Mouse (Mus musculus) ES-E14 (cell line): ENCODE measurements around the gene Sbno2. TPM values are rescaled to one million over a fixed set of nuclear protein-coding genes. Genes with fewer than 3 reads are reported as not detected.

Source experiments
- DNase-seq: peaks from one replicate; pipeline ENCODE4 v3.0.0-alpha.2; 2013; ENCODE audit warnings: low read depth, low spot score
- H3K27ac ChIP-seq: 2 replicates; pipeline ENCODE4 v1.5.1; 2012; ENCODE audit warnings: low read depth, mild to moderate bottlenecking, low read length, moderate library complexity, mixed read lengths; ENCODE audit not compliant: poor library complexity, insufficient read depth, severe bottlenecking
- H3K36me3 ChIP-seq: 2 replicates; pipeline ENCODE4 v1.6.1; 2012; ENCODE audit warnings: mild to moderate bottlenecking, low read length, moderate library complexity, mixed read lengths; ENCODE audit not compliant: control insufficient read depth, poor library complexity, insufficient read depth, severe bottlenecking
- H3K4me1 ChIP-seq, 2 experiments: fragments of 150-350 bp in 1 of 2; sonication (generic) in 1 of 2; 2 replicates each; pipeline ENCODE4 v1.6.1; 2012; ENCODE audit warnings: low read length in 2 of 2, mild to moderate bottlenecking in 1 of 2, mixed read lengths in 1 of 2; ENCODE audit not compliant: control insufficient read depth in 2 of 2, insufficient read depth in 2 of 2, poor library complexity in 1 of 2
- H3K4me3 ChIP-seq, 2 experiments: fragments of 150-350 bp in 1 of 2; sonication (generic) in 1 of 2; 2 replicates each; pipeline ENCODE4 v1.5.1; 2012; ENCODE audit warnings: low read length in 2 of 2, low read depth in 1 of 2, mild to moderate bottlenecking in 1 of 2, mixed read lengths in 1 of 2; ENCODE audit not compliant: insufficient read depth in 1 of 2, poor library complexity in 1 of 2, severe bottlenecking in 1 of 2
- H3K9ac ChIP-seq: 2 replicates; pipeline ENCODE4 v1.6.1; 2012; ENCODE audit warnings: low read depth, mild to moderate bottlenecking, low read length, mixed read lengths; ENCODE audit not compliant: poor library complexity, insufficient read depth, severe bottlenecking
- H3K9me3 ChIP-seq: fragments of 150-350 bp; sonication (generic); 2 replicates; pipeline ENCODE4 v1.6.1; 2012; ENCODE audit warnings: low read depth, mild to moderate bottlenecking, low read length; ENCODE audit not compliant: control insufficient read depth, insufficient read depth
- CHD2 ChIP-seq: IDR thresholded peaks from 2 replicates; pipeline ENCODE4 v1.6.1; 2014; ENCODE audit warnings: mild to moderate bottlenecking, low read depth, low read length, inconsistent platforms
- HCFC1 ChIP-seq: IDR thresholded peaks from 2 replicates; pipeline ENCODE4 v1.6.1; 2012; ENCODE audit warnings: low read length, inconsistent platforms, borderline replicate concordance; ENCODE audit not compliant: insufficient read depth
- MAFK ChIP-seq: IDR thresholded peaks from 2 replicates; pipeline ENCODE4 v1.6.1; 2014; ENCODE audit warnings: mild to moderate bottlenecking, low read depth, low read length, inconsistent platforms; ENCODE audit not compliant: insufficient read depth
- ZC3H11A ChIP-seq: IDR thresholded peaks from 2 replicates; pipeline ENCODE4 v1.6.1; 2012; ENCODE audit warnings: low read depth, mild to moderate bottlenecking, inconsistent platforms, low read length, borderline replicate concordance
- ZNF384 ChIP-seq: IDR thresholded peaks from 2 replicates; pipeline ENCODE4 v1.6.1; 2012; ENCODE audit warnings: low read depth, low read length, inconsistent platforms
- in situ Hi-C, 2 experiments: fragments of 600-800 bp; cut with MboI; formaldehyde crosslinking; loops; one replicate each; pipeline ENCODE4 v1.15.1; 2025; ENCODE audit warnings: low sequenced_read_pairs in 2 of 2, inconsistent platforms in 1 of 2; ENCODE audit not compliant: unreplicated experiment in 2 of 2
- total RNA-seq: library from RNA; depleted of rRNA; stranded (reverse); fragments of 300-350 nt; gene quantifications from 2 replicates; pipeline ENCODE4 v1.2.3, GENCODE M21; 2012

The Sbno2 gene
- total RNA-seq, 1 experiment, result 36.6 TPM

- Histone ChIP-seq H3K9ac (no peak overlapping the region), H3K4me1 (peaks cover 0 to 26% of the 10 kb centered on the region in 2 experiments; a peak in 3 of 4 replicates), H3K4me3 (no peak overlapping the region), H3K9me3 (no peaks in the 10 kb centered on the region), H3K27ac (no peak overlapping the region), H3K36me3 (peaks cover 31% of the 10 kb centered on the region)
- DNase-seq, result no peak
- TF ChIP-seq MAFK (no peak), HCFC1 (no peak), ZC3H11A (no peak), ZNF384 (no peak), CHD2 (no peak)
- in situ Hi-C loops, result no loop called here
These were observed 40.5 kb upstream of the Sbno2 start for GRCm38 (mm10) chr10:80145896-80146295.

GRCm38 (mm10) chr10:80144864-80145838, 39.8 kb upstream of the Sbno2 start:
- H3K27ac ChIP-seq, result no peak overlapping the region
- H3K4me3 ChIP-seq, result no peak overlapping the region
- TF ChIP-seq HCFC1 (no peak), ZC3H11A (no peak), ZNF384 (no peak), MAFK (no peak), CHD2 (no peak)
- no peaks in the 10 kb centered on the region for H3K9me3 ChIP-seq
- peaks cover 27% of the 10 kb centered on the region for H3K36me3 ChIP-seq
- H3K9ac ChIP-seq, result no peak overlapping the region
- DNase-seq, result no peak
- in situ Hi-C loops, result no loop called here
- peaks cover 0 to 26% of the 10 kb centered on the region in 2 experiments; a peak in 3 of 4 replicates for H3K4me1 ChIP-seq

GRCm38 (mm10) chr10:80144159-80144558, 38.8 kb upstream of the Sbno2 start:
- H3K4me1 ChIP-seq, result peaks cover 0 to 29% of the 10 kb centered on the region in 2 experiments; a peak in 3 of 4 replicates
- in situ Hi-C loops, result no loop called here

GRCm38 (mm10) chr10:80143664-80144063, 38.3 kb upstream of the Sbno2 start:
- H3K9me3 ChIP-seq, result no peaks in the 10 kb centered on the region
- H3K9ac ChIP-seq, result no peak overlapping the region
- peaks cover 26% of the 10 kb centered on the region for H3K36me3 ChIP-seq
- no peak for TF ChIP-seq HCFC1
- no peak for TF ChIP-seq ZNF384
- no peak for TF ChIP-seq MAFK
- TF ChIP-seq ZC3H11A, result no peak
- no peak for TF ChIP-seq CHD2
- DNase-seq, result no peak
- H3K4me3 ChIP-seq, result no peak overlapping the region
- no peak overlapping the region for H3K27ac ChIP-seq
- in situ Hi-C loops, result no loop called here
- H3K4me1 ChIP-seq, result peaks cover 0 to 29% of the 10 kb centered on the region in 2 experiments; a peak in 3 of 4 replicates

More at GRCm38 (mm10) chr10:80144159-80144558, 38.8 kb upstream of the Sbno2 start:
- no peak overlapping the region for H3K27ac ChIP-seq
- DNase-seq, result no peak
- peaks cover 26% of the 10 kb centered on the region for H3K36me3 ChIP-seq
- no peak for TF ChIP-seq HCFC1
- TF ChIP-seq MAFK, result no peak
- no peak for TF ChIP-seq ZC3H11A
- TF ChIP-seq CHD2, result no peak
- no peak for TF ChIP-seq ZNF384
- no peaks in the 10 kb centered on the region for H3K9me3 ChIP-seq
- no peak overlapping the region for H3K4me3 ChIP-seq
- no peak overlapping the region for H3K9ac ChIP-seq
